Mouse (Mus musculus): ENCODE data around the gene Fbxl17.

DNA sequence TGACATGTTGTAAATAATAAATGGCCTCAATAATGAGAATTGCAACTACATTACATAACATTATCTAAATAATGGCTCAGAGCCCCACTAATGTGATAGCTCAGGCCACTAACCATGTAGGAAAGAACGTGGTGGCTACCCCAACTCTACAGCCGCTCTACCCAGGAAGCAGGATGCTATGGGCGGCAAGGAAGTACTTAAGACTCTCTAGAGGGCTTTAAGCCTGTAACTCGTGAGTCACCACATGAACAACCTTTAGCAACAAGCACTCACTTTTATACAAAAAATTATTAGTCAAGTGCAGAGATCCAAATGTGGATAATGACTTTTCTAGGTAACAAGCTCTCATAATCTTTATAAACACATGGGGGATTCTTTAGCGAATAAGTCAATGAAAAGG lies 365.0 kb downstream of the Fbxl17 start:
- TF ChIP-seq POLR2A (IDR thresholded peaks at IDR 0.05; ENCODE audit: control insufficient read depth, extremely low read depth, insufficient read depth, low read length, poor library complexity) (no peak), CTCF (IDR thresholded peaks at IDR 0.05; ENCODE audit: borderline replicate concordance, control insufficient read depth, extremely low read depth, insufficient read depth, low read length, poor library complexity) (no peak)
